Mouse (Mus musculus) granulocyte monocyte progenitor cell, adult 5-6 weeks (primary cell): ENCODE data around the gene Spaca4. TPM values are rescaled to one million over a fixed set of nuclear protein-coding genes. Genes with fewer than 3 reads are reported as not detected.

ENCODE experiments used
- ATAC-seq: replicated peaks from 2 replicates; pipeline ENCODE4 v1.8.0; 2016; ENCODE audit warnings: mild to moderate bottlenecking, moderate TSS enrichment, inconsistent platforms; ENCODE audit not compliant: poor library complexity, severe bottlenecking
- total RNA-seq, 2 experiments: library from RNA; stranded (forward) in 1 of 2; stranded (reverse) in 1 of 2; fragments of 200-712, 200-1000 nt in 1 of 2; fragments of >200 nt in 1 of 2; fragmentation: Nextera tagmentation in 1 of 2; gene quantifications; 2 replicates each; pipeline ENCODE4 v1.2.3; 2014 to 2017

Gene Spaca4
- total RNA-seq, 2 experiments from 2014 or later = not detected

- no peak for ATAC-seq
These were observed 23.3 kb downstream of the Spaca4 start for GRCm38 (mm10) chr7:45702316-45702715.

GRCm38 (mm10) chr7:45701607-45702006 lies 24.0 kb downstream of the Spaca4 start:
- no peak for ATAC-seq

- no peak for ATAC-seq
These were observed 24.5 kb downstream of the Spaca4 start for GRCm38 (mm10) chr7:45701072-45701471.

- 0 out of 2 replicates have a peak, but pooled peaks have one; percentile 11 for ATAC-seq
These were observed 25.2 kb downstream of the Spaca4 start for GRCm38 (mm10) chr7:45700301-45701015.

GRCm38 (mm10) chr7:45699523-45700141 lies 26.0 kb downstream of the Spaca4 start, which contains the start of gene Car11:
Gene Car11, plus strand, starts transcription at chr7:45699843.
- no peak for ATAC-seq

- ATAC-seq = no peak
These were observed 27.7 kb downstream of the Spaca4 start for GRCm38 (mm10) chr7:45697894-45698293.

- no peak for ATAC-seq
These were observed 30.5 kb downstream of the Spaca4 start for GRCm38 (mm10) chr7:45695098-45695497.

DNA sequence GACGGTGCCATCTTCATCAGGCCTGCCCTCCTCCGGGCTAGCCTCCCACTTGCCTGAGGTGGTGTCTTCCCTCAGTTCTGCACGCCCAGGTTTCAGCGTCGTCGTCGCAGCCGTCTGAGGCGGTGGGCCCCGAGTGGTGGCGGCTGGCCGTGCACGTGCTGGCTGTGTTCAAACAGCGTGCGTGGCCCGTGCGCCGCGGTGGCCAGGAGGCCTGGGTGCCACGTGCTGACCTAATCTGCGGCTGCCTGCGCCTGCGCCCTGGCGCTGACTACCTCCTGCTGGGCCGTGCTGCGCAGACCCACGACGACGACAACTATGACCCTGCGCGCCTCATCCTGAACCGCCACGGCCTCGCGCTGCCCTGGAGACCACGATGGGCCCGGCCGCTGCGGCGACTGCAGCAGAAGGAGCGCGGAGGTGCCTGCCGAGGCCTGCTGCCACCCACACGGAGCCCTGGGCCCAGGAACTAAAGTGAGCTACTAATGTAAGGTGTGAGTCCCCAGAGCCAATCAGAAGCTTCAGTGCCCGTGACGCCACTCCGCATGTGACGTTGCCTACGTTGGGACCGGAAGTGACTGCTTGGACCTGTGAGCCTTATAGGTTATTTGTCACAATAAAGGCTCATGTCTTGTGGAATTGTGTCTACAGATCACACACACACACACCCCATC lies 31.6 kb downstream of the Spaca4 start, which contains the start of gene Sec1:
Gene Sec1, minus strand, starts transcription at position 482 of the 671 bp plus-strand sequence.
- ATAC-seq = no peak

- ATAC-seq = no peak
These were observed 33.2 kb downstream of the Spaca4 start for GRCm38 (mm10) chr7:45692364-45692763.

GRCm38 (mm10) chr7:45689800-45690199 lies 35.8 kb downstream of the Spaca4 start:
- ATAC-seq = no peak

DNA sequence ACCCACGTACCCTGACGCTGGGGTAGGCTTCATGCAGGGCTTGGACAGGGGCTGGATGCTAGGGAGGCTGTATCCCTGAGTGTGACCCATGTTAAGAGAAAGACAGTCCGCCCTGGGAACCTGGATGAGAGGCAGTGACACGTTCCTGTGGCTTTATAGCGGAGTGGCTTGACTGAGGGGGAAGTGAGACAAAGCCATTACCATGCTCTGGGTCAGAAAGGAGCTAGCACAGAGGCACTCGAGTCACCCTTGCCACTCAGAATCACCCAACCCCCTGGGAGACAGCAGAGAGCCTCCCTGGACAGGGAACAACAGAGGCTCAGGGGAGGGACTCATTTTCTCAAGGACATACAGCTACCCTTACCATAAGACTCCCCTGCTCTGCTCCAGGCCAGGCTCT lies 36.5 kb downstream of the Spaca4 start:
- peak; percentile 66 for ATAC-seq

DNA sequence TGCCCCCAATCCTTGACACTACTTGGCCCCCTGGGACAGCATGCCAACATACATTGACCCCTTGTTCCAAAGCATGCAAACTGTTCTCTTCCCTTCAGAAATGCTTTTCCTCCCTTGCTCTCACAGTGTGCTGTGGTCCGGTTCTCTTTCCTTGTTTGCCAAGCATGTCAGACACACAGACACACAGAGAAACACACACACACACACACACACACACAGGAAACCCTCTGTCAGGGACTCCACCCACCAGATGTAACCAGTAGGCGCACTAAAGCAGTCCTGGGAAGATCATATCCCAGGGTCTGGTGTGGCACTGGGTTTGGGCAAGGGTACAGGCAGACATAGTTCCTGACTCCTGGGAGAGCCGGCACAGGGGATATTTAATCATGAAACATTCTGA lies 38.8 kb downstream of the Spaca4 start:
- ATAC-seq = no peak

DNA sequence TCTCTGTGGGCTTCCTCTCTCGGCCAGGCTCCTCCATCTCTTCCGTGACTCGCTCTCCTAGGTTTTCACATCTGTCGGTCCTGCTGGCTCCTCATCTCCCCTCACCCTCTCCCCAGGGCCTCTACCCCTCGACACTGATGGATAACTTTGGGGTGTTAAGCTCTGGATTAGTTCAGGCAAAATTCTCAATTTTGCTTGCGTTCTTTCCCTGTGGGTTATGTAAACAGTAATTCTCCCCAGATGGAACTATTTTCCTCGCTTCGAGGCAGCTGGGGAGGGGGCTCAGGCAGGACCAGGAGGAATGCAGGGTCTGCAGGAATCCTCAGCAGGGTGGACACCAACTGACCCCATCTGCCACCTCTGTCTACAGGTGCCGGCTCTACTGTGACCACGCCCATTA lies 39.8 kb downstream of the Spaca4 start:
- ATAC-seq = no peak

DNA sequence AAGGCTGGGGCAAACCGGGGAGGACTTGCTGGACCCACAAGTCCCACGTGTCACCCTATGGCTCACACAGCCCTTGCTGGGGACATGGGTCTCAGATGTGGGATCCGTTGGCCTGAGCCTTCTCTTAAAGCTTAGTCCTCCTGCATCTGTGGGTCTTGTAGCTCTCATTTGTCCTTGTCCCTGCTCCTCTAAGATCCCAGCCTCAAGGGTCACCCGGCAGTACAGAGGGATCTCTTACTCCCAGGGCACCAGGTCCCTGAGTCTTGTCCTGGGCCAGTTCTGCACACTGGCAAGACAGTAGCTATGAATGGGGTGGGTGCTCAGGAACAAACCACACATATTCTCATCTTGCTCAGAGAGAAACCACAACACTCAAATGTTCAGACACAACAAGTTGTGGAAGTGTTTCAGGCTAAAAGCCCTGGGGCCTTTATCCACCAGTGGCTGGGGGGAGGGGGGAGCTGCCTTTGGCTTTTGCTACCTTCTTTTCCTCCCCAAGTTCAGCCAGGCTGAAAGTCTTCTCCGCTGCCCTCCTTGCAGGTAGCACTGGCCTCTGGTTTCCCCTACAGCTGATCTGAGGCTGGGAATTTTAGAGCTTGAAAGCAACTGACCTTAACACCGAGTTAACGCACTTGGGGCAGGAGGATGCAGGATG lies 42.1 kb downstream of the Spaca4 start, which contains the start of gene Ntn5:
Gene Ntn5, plus strand, starts transcription at position 627 of the 655 bp plus-strand sequence.
- ATAC-seq = no peak

DNA sequence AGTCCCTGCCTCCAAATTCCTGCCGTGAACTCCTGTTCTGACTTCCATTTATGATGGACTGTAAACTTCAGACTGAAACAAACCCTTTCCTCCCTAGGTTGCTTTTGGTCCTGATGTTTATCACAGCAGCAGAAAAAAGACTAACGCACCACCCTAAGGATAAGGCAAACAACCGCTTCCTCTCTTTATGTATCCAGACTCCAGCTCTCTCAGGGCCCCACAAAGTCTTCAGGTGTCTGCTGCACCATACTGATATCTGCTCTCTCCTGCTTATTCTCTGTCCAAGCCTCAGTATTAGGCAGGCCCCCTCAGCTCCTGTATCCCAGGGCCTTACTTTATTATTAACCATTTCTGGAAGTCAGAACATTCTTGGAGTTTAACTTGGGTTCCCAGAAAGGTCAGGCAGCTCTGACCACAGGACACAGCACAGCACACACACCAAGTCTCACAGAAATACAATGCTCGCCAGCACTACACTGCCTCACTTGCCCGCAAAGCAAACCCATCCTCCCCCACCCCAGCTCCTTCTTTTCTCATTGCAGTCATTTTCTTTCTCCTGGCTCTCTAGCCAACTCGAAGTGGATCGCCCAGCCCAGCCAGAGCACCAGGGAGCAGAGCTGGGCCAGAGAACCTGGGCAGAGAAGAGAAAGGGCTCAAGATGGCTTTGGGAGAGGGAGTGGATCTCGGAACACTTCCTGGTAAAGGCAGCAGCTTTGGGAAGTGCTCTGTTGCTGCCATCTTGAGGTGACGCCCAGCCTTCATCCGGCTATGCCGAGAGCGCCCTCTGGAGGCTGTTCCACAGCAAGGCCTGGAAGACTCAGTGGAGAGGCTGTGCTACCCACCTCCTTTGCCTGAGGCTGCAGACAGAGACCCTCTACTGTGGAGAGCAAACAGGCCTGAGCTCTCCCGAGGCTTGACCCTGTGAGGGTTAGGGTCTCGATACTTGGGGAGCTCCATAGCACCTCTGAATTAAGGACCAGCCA lies 43.2 kb downstream of the Spaca4 start:
- ATAC-seq = peak; percentile 84

DNA sequence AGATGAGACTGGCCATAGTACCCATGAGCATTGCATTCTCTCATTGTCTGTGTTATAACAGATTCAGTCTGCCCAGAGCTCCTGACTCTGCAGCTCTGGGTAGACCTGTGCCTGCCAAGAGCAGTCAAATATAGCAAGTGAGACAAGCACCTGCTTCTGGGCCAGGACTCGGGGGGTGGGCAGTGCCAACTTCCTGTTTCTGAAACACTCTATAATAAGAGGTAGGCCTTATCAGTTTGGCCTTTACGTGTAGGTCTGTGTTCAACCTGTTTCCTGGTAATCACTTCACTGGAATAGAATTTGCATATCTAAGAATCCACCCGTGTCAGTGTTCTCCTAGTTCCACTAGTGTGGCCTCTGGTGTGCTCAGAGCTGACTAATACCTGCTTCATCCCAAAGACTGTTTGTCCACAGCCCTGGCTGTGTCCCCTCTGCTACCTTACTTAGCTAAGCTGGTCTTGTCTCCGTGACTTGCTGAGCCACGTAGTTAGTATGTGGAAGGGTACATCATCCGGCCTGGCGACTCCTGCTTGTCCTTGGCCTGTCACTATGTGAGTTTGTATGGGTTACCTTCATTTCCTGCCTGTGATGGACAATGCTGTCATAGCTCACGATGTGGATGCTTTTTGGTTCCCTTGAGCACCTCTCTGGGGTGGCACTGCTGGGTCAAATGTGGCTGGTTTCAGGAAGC lies 44.4 kb downstream of the Spaca4 start:
- ATAC-seq = 0 out of 2 replicates have a peak, but pooled peaks have one; percentile 18

- no peak for ATAC-seq
These were observed 45.5 kb downstream of the Spaca4 start for GRCm38 (mm10) chr7:45679966-45680621.

GRCm38 (mm10) chr7:45678513-45678912 lies 47.1 kb downstream of the Spaca4 start:
- no peak for ATAC-seq
